Mouse (Mus musculus) adipocyte (in vitro differentiated cells): Measurements from ENCODE around the gene Hfe.
"Not testable (repeated sequence)": the region's sequence is repeated elsewhere in the genome, so short reads cannot be mapped to it uniquely, and the experiment has no call there.

ENCODE experiments used
- DNase-seq: peaks from one replicate; pipeline ENCODE4 v3.0.0-alpha.2; 2016; ENCODE audit warnings: low spot score

Hfe gene

DNA sequence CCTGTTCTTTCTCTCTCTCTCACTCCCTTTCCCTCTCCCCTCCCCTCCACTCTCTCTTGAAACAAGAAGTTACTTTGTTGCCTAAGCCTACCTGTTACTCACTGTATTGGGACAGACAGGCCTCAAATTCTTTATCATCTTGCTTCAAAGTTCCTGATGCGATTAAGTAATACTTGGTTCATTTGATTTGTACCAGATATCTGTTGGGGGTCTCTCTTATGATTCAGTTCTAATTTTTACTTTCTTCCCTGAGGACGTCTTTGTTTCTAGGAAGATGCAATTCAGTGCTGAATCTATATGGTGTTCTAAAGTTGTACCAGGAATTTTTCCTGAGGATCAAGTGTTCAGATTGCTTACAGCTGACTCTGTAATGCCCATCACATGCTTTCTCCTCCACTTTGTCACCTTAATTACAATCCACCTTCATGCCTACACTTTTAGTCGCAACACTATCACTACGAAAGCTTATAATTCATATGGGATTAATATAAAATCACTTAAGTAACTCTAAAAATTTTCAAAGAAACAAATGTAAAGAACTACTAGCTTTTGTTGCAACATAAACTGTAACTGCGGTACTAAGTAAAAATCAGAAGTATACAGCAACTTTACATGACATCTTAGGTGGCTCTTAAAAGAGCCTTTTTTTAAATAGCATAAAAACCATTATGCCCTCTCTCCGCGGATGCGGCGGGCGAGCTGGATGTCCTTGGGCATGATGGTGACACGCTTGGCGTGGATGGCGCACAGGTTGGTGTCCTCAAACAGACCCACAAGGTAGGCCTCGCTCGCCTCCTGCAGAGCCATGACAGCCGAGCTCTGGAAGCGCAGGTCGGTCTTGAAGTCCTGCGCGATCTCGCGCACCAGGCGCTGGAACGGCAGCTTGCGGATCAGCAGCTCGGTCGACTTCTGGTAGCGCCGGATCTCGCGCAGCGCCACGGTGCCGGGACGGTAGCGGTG lies 34.0 kb upstream of the Hfe start:
- DNase-seq: no peak

- no peak for DNase-seq
These were observed 33.3 kb upstream of the Hfe start for GRCm38 (mm10) chr13:23743963-23744362.

GRCm38 (mm10) chr13:23743215-23743614 lies 32.6 kb upstream of the Hfe start:
- DNase-seq: no peak

DNA sequence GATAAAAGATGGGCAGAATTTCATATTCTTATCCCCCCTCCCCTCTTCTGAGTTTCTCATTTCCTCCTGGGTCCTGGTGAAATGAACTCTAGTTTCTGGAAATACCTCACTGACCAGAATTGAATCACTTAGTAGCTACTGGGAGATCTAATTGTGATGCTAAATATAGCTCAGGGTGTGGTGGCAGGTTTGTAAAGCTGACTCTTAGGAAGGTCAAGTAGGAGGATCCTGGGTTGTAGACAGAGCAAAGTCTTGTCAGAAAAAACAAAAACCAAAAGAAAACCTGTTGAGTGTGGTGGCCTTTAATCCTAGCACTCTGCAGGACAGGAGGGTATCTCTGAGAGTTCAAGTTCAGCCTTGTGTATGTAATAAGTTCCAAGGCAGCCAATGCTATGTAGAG lies 31.4 kb upstream of the Hfe start:
- DNase-seq: peak; percentile 60

DNA sequence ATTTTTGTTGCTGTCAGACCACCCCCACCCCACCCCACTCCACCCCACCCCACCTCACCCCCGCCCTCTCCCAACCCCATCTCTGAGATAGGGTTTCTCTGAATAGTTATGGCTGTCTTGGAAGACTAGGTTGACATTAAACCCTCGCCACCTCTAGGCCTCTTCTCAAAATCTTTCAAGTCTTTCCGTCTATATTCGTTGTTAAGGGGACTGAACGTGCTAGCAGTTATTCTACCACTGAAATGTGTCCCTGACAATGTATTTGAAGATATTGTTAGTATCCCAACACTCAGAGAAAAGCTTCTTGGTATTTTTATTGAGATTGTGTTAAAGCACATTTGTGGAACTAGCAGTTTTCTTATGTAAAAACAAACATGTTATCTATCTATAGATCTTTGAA lies 30.3 kb upstream of the Hfe start:
- peak; percentile 58 for DNase-seq

- peak; percentile 61 for DNase-seq
These were observed 29.7 kb upstream of the Hfe start for GRCm38 (mm10) chr13:23740256-23740840.

DNA sequence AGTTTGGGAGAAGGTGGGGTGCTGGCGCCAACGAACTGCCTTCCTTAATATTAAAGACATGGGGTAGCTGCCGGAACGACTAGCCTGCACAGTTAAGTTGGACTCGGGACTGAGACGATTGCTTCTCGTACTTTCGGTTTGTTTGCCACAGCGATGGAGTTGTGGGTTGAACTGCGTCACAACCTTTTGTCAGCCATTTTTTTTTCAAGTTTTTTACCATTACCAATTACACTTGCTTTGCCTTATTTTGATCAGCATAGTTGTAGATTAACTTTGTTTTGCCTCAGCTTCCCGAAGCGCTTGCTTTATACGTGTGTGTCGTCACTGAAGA lies 29.2 kb upstream of the Hfe start:
- DNase-seq: no peak

- peak; percentile 92 for DNase-seq
These were observed 28.6 kb upstream of the Hfe start for GRCm38 (mm10) chr13:23739069-23739921.

GRCm38 (mm10) chr13:23738677-23739068 lies 28.0 kb upstream of the Hfe start, which contains the start of gene Hist1h1c:
Gene Hist1h1c, plus strand, starts transcription at chr13:23738808.
- peak; percentile 93 for DNase-seq

DNA sequence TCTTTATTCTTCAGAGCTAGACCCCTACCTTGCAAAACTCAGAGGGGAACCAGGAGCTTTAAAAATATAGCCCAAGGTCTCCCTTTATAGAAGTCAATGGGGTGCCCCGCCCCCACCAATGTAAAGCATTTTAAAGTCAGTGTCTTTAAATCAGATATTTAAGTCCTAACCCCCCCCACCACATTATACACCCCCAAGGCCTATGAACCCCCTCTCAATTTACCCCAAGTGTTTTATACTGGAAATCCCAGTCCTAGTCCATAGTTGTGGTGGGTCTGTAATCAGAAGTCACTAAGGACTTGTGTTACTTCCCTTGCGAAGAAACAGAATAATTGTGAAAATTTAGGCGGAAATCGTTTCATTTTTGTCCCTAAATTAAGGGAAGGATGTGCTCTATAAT lies 27.4 kb upstream of the Hfe start:
- peak; percentile 47 for DNase-seq

DNA sequence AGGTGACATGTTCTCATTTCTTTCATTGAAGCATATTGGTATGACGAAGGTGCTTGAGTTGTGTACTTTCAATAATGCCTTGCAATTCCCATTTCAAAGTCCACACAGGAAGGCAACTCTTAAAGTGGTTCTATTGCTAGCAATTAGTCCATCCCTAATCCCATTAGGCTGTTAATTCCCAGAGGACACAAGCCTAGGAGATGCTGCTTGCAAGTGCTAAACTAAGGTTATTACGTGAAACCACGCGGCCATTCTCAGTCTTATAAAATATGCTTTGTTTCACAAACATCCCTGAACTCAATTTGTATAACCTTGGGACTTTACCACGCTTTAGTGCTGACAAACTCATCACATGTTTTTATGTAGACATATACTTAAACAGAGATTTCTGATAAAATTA lies 26.4 kb upstream of the Hfe start:
- no peak for DNase-seq

DNA sequence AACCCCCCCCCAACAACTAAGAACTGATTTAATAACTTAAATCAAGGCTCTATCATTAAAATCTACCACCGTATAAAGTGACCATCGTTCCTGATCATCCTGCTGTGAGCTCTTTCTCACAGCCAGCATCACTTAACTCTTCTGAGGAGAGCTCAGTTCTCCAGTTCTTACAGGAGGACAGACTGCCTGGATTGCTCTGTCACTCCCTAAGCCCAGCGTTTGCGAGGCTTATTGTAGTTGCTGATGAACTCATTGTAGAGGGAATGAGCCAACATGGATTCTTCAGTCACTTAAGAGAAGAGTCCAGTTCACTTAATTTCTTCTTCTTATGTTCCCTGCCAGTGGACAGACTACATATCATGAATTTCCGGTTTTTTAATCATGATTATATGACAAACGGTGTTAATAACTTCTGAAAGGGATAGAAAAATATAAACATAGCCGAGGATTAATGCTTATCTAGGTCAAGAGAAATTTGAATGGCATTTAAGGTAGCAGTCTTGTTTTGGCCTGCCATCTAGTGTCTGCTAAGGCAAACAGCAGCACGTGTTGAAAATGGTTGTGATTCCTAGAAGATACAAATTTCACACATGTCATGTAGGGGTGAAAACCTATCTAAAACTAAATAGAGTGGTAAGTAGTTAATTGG lies 21.6 kb upstream of the Hfe start:
- DNase-seq: peak; percentile 68

GRCm38 (mm10) chr13:23730479-23730878 lies 19.8 kb upstream of the Hfe start:
- DNase-seq: peak; percentile 76

- DNase-seq: no peak
These were observed 19.1 kb upstream of the Hfe start for GRCm38 (mm10) chr13:23729706-23730105.

GRCm38 (mm10) chr13:23729192-23729525 lies 18.5 kb upstream of the Hfe start:
- DNase-seq: no peak

- DNase-seq: no peak
These were observed 18.0 kb upstream of the Hfe start for GRCm38 (mm10) chr13:23728472-23729191.

- no peak for DNase-seq
These were observed 14.6 kb upstream of the Hfe start for GRCm38 (mm10) chr13:23725213-23725612.

- no peak for DNase-seq
These were observed 13.6 kb upstream of the Hfe start for GRCm38 (mm10) chr13:23724239-23724638.

- not testable (repeated sequence) for DNase-seq
These were observed 7.1 kb upstream of the Hfe start for GRCm38 (mm10) chr13:23717593-23718245.

GRCm38 (mm10) chr13:23717176-23717575 lies 6.5 kb upstream of the Hfe start:
- DNase-seq: no peak
